Mouse (Mus musculus): Measurements from ENCODE around the gene Sec31a. TPM values are rescaled to one million over a fixed set of nuclear protein-coding genes. Genes with fewer than 3 reads are reported as not detected.

The Sec31a gene
- polyA plus RNA-seq, 1 experiment = 168 TPM

DNA sequence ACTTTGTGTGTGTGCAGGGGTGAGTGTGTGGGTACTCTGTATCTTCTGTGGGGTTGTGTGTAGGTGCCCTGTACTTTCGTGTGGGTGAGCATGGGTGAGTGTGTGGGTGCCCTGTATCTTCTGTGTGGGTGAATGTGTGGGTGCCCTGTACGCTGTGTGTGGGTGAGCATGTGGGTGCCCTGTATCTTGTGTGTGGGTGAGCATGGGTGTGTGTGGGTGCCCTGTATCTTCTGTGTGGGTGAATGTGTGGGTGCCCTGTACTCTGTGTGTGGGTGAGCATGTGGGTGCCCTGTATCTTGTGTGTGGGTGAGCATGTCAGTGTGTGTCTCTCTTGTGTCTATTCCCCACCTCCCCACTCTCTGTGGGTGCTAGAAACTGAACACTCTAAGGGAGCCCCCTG lies 41.3 kb downstream of the Sec31a start:
- no peak overlapping the region for H3ac ChIP-seq (ENCODE audit: control insufficient read depth, insufficient read length)
- no peaks in the 10 kb centered on the region for H3K79me2 ChIP-seq (ENCODE audit: control insufficient read depth, insufficient read depth)
- H3K27me3 ChIP-seq (ENCODE audit: control insufficient read depth, insufficient read depth, insufficient read length) = no peaks in the 10 kb centered on the region
- no peak overlapping the region for H3K4me3 ChIP-seq
- H3K4me2 ChIP-seq (ENCODE audit: low read depth) = no peak overlapping the region
- peaks cover 51% of the 10 kb centered on the region for H3K36me3 ChIP-seq (ENCODE audit: control insufficient read depth, insufficient read depth)
- no peak for TF ChIP-seq USF1 (IDR thresholded peaks at IDR 0.05; ENCODE audit: low read depth)
- peak; percentile 20 for TF ChIP-seq POLR2AphosphoS2 (IDR thresholded peaks at IDR 0.05; ENCODE audit: insufficient read length, low read depth)
- no peak for TF ChIP-seq E2F4 (IDR thresholded peaks at IDR 0.05; ENCODE audit: insufficient read depth)

DNA sequence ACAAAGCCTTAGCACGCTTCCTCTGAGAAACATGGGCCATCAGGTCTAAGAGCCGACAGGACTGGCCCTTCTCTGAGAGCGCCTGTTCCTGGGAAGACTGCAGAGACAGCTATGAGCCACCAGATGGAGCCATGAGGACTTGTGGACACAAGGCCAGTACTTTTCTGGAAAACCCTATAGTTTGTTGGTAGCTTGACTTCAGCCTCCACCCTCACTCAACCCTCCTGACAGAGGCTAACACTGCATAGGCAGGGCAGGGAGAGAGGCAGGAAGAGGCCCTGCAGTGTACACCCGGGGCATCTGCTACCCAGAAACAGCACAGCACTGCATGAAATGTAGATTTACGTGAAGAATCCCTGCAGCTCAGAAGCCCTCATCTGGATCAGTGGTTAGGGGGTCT lies 42.1 kb downstream of the Sec31a start:
- TF ChIP-seq USF1 (IDR thresholded peaks at IDR 0.05; ENCODE audit: low read depth) (no peak), SRF (IDR thresholded peaks at IDR 0.05; ENCODE audit: control insufficient read depth, insufficient read length, low read depth) (no peak), MYOG (IDR thresholded peaks at IDR 0.05; ENCODE audit: control insufficient read depth in 1 of 3, insufficient read depth in 1 of 3, insufficient read length in 2 of 3, low read depth in 2 of 3) (no peak), MAX (IDR thresholded peaks at IDR 0.05; ENCODE audit: low read depth) (no peak), MYOD1 (IDR thresholded peaks at IDR 0.05; ENCODE audit: control insufficient read depth in 1 of 3, insufficient read length in 2 of 3, low read depth in 2 of 3) (no peak), POLR2A (IDR thresholded peaks at IDR 0.05; ENCODE audit: insufficient read length, low read depth) (no peak), POLR2AphosphoS2 (IDR thresholded peaks at IDR 0.05; ENCODE audit: insufficient read length, low read depth) (no peak), REST (IDR thresholded peaks at IDR 0.05; ENCODE audit: insufficient read depth, insufficient read length) (no peak), CEBPB (IDR thresholded peaks at IDR 0.05; ENCODE audit: insufficient read depth, poor library complexity, severe bottlenecking) (no peak), TCF3 (IDR thresholded peaks at IDR 0.05; ENCODE audit: insufficient read length, low read depth) (no peak), E2F4 (IDR thresholded peaks at IDR 0.05; ENCODE audit: insufficient read depth) (no peak), TCF12 (IDR thresholded peaks at IDR 0.05; ENCODE audit: insufficient read depth, poor library complexity, severe bottlenecking) (no peak)

DNA sequence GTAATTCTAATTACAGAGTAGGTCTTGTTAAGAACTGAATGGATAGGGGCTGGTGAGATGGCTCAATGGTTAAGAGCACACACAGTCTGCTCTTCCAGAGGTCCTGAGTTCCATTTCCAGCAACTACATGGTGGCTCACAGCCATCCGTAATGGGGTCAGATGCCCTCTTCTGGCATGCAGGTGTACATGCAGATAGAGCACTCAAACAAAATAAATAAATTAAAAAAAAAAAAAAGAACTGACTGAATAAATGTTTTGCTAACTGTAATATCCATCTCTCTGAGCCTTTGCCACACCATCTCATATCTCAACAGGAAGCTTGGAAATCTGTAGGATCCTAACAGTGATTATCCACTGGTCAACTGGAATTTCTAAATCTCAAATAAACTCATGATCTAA lies 45.1 kb downstream of the Sec31a start:
- H3K36me3 ChIP-seq (ENCODE audit: control insufficient read depth, insufficient read depth) = peaks cover 59% of the 10 kb centered on the region
- H3K27me3 ChIP-seq (ENCODE audit: control insufficient read depth, insufficient read depth, insufficient read length) = no peaks in the 10 kb centered on the region
- H3K4me2 ChIP-seq (ENCODE audit: low read depth) = no peak overlapping the region
- no peaks in the 10 kb centered on the region for H3K79me2 ChIP-seq (ENCODE audit: control insufficient read depth, insufficient read depth)
- no peak overlapping the region for H3ac ChIP-seq (ENCODE audit: control insufficient read depth, insufficient read length)
- no peak overlapping the region for H3K4me3 ChIP-seq
- TF ChIP-seq TCF3 (IDR thresholded peaks at IDR 0.05; ENCODE audit: insufficient read length, low read depth) (no peak), E2F4 (IDR thresholded peaks at IDR 0.05; ENCODE audit: insufficient read depth) (no peak), USF1 (IDR thresholded peaks at IDR 0.05; ENCODE audit: low read depth) (no peak), MYOD1 (IDR thresholded peaks at IDR 0.05; ENCODE audit: control insufficient read depth in 1 of 3, insufficient read length in 2 of 3, low read depth in 2 of 3) (no peak), POLR2AphosphoS2 (IDR thresholded peaks at IDR 0.05; ENCODE audit: insufficient read length, low read depth) (no peak), POLR2A (IDR thresholded peaks at IDR 0.05; ENCODE audit: insufficient read length, low read depth) (no peak), REST (IDR thresholded peaks at IDR 0.05; ENCODE audit: insufficient read depth, insufficient read length) (no peak), CEBPB (IDR thresholded peaks at IDR 0.05; ENCODE audit: insufficient read depth, poor library complexity, severe bottlenecking) (no peak), TCF12 (IDR thresholded peaks at IDR 0.05; ENCODE audit: insufficient read depth, poor library complexity, severe bottlenecking) (no peak), MAX (IDR thresholded peaks at IDR 0.05; ENCODE audit: low read depth) (no peak), MYOG (IDR thresholded peaks at IDR 0.05; ENCODE audit: control insufficient read depth in 1 of 3, insufficient read depth in 1 of 3, insufficient read length in 2 of 3, low read depth in 2 of 3) (no peak), SRF (IDR thresholded peaks at IDR 0.05; ENCODE audit: control insufficient read depth, insufficient read length, low read depth) (no peak)

More for the DNA sequence above, 42.1 kb downstream of the Sec31a start:
- H3K4me2 ChIP-seq (ENCODE audit: low read depth) = no peak overlapping the region
- H3K36me3 ChIP-seq (ENCODE audit: control insufficient read depth, insufficient read depth) = peaks cover 49% of the 10 kb centered on the region
- H3K79me2 ChIP-seq (ENCODE audit: control insufficient read depth, insufficient read depth) = no peaks in the 10 kb centered on the region
- no peak overlapping the region for H3ac ChIP-seq (ENCODE audit: control insufficient read depth, insufficient read length)
- H3K27me3 ChIP-seq (ENCODE audit: control insufficient read depth, insufficient read depth, insufficient read length) = no peaks in the 10 kb centered on the region
- no peak overlapping the region for H3K4me3 ChIP-seq

DNA sequence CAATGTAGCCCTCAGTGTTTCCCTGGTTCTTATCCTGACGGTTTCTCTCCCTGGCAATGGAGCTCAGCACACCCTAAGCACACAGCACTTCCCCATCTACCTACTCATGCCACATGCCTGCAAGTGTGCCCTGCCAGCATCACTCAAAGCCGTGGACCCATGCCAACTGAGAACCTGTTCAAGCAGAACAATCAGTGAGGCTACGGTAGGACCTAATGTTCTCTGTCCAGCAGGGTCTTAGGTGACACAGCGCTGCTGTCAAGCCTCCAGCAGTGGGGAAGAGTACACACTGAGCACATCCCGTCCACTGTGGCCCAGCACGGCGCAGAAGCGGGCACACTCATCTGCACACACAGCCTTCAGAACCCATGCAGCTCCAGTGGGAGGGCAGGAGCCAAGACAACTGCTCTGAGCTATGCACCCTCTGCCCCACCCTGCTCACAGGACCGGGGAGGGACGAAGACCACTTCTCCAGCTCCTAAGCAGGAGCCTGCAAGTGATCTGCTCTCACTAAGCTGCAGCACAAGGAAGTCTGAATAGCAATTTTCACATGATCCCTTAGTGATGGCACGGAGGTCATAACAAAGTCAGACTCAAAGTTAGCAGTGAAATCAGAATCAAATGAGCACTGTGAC lies 46.1 kb downstream of the Sec31a start:
- Histone ChIP-seq H3ac (ENCODE audit: control insufficient read depth, insufficient read length) (no peak overlapping the region), H3K4me2 (ENCODE audit: low read depth) (no peak overlapping the region), H3K36me3 (ENCODE audit: control insufficient read depth, insufficient read depth) (peaks cover 54% of the 10 kb centered on the region), H3K27me3 (ENCODE audit: control insufficient read depth, insufficient read depth, insufficient read length) (no peaks in the 10 kb centered on the region), H3K4me3 (no peak overlapping the region), H3K79me2 (ENCODE audit: control insufficient read depth, insufficient read depth) (no peaks in the 10 kb centered on the region)
- no peak for TF ChIP-seq USF1 (IDR thresholded peaks at IDR 0.05; ENCODE audit: low read depth)
- TF ChIP-seq E2F4 (IDR thresholded peaks at IDR 0.05; ENCODE audit: insufficient read depth) = no peak
- TF ChIP-seq SRF (IDR thresholded peaks at IDR 0.05; ENCODE audit: control insufficient read depth, insufficient read length, low read depth) = no peak
- TF ChIP-seq REST (IDR thresholded peaks at IDR 0.05; ENCODE audit: insufficient read depth, insufficient read length) = no peak
- no peak for TF ChIP-seq TCF3 (IDR thresholded peaks at IDR 0.05; ENCODE audit: insufficient read length, low read depth)
- TF ChIP-seq POLR2A (IDR thresholded peaks at IDR 0.05; ENCODE audit: insufficient read length, low read depth) = no peak
- TF ChIP-seq MYOG (IDR thresholded peaks at IDR 0.05; ENCODE audit: control insufficient read depth in 1 of 3, insufficient read depth in 1 of 3, insufficient read length in 2 of 3, low read depth in 2 of 3) = no peak
- TF ChIP-seq MAX (IDR thresholded peaks at IDR 0.05; ENCODE audit: low read depth) = no peak
- TF ChIP-seq TCF12 (IDR thresholded peaks at IDR 0.05; ENCODE audit: insufficient read depth, poor library complexity, severe bottlenecking) = no peak
- TF ChIP-seq POLR2AphosphoS2 (IDR thresholded peaks at IDR 0.05; ENCODE audit: insufficient read length, low read depth) = no peak
- no peak for TF ChIP-seq MYOD1 (IDR thresholded peaks at IDR 0.05; ENCODE audit: control insufficient read depth in 1 of 3, insufficient read length in 2 of 3, low read depth in 2 of 3)
- no peak for TF ChIP-seq CEBPB (IDR thresholded peaks at IDR 0.05; ENCODE audit: insufficient read depth, poor library complexity, severe bottlenecking)

Data from myocyte (in vitro differentiated cells).